Mouse (Mus musculus) cerebellum, adult 9-11 months (tissue): Measurements from ENCODE around the gene Gfra1.

Source experiments
- DNase-seq: peaks from one replicate; pipeline ENCODE4 v3.0.0; 2022

The Gfra1 gene

DNA sequence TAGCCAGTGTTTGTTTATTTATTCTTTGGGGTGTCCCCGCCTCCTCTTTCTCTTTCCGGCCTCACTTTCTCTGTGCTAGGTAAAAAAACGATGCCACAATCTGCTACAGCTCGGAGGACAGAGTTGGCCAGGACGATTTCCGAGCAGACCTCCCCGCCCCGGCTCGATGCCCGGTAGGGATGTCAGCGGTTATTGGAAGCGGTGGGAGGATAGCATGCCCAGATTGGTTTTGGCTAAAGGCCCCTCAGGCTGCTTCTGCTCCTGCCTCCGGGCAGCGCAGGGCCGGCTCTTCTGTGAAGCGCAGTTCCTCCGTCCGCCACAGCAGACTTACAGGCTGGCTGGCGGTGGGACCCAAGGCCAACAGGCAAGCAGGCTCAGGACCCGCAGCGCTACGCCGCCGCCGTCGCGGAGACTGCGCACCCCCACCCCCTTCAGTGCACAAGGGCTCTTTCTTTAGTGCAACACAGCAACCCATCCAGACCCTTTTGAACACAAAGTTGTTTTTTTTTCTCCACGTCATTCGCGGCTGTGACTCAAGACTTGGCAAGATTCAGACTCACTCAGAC lies at the start of gene Gfra1:
Gene Gfra1 (minus strand): TSS at position 414 of the 566 bp plus-strand sequence.
- DNase-seq = no peak

DNA sequence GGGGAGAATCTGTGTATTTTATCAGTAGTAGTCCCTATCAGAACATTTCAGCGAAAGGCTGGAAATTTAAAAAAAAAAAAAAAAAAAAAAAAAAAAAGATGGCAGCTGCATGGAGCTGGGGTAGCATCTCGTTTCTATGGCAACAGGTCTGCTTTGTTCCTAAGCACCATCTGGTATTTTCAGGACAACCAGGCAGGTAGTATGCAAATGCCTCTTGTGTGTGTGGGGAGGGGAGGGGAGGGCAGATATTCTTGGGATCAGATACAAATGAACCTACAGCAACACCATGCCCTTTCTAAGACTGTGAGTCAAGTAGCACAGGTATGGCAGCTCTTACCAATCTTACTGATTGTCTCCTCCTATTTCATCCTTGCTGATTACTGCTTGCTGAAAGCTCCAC lies 44.3 kb upstream of the Gfra1 start:
- DNase-seq = no peak

DNA sequence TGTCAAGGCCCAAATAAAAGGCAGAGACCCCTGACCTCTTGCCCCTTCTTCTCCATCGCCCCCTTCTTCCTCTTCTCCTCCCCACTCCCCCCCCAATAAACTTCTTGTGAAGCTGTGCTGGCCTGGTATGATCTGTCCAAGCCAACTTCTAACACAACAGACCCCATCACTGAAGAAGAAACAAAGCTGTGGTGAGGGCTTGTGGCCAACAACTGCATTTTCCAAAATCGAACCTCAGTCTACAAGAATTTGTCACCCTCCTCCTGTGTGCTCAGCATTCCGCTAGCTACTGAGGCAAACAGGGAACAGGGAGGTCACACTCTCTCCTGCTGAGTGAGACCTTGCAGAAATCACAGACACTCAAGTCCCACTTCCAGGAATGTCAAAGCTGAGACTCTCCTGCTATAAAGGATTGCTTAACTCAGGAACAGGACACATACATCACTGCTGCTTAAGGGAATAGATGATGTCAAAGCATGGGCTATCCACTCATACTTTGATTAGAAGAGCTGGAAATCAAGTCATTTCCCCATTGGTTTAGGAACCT lies 43.8 kb upstream of the Gfra1 start:
- DNase-seq = no peak

DNA sequence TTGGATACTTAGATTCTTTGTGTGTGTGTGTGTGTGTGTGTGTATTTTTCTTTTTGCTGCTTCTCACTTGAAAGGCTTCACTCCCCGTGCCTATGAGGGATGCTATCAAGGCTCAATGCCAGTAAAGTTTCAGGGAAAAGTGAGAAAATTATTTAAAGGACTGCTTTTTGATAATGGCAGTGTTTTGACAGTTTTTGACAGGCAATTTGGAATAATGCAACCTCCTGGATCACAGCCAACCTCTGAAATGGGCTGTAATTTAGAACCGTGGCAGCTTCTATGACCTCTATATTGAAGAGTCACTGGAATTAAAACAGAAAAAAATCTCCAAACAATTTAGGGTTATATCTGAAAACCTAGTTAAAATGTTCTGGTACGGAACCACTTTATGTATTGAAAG lies 41.4 kb upstream of the Gfra1 start:
- no peak for DNase-seq

DNA sequence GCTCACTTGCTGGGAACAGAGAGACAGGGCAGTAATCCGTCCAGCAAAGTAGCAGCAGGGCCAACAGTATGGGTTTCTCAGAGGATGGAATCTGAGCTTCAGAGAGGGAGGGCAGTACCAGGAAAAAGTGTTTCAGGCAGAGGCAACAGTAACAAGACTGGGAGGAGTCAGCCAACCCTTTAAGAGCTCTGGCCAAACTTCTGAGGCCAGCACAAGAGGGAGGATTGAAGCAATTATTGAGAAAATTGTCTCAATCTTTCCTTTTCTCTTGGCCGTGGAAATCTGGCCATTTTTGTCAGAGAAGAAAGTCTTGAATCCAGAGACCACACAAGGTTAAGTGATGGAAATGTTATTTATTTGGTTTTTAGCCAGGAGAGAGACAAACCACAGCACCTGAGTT lies 31.0 kb upstream of the Gfra1 start:
- DNase-seq = no peak

DNA sequence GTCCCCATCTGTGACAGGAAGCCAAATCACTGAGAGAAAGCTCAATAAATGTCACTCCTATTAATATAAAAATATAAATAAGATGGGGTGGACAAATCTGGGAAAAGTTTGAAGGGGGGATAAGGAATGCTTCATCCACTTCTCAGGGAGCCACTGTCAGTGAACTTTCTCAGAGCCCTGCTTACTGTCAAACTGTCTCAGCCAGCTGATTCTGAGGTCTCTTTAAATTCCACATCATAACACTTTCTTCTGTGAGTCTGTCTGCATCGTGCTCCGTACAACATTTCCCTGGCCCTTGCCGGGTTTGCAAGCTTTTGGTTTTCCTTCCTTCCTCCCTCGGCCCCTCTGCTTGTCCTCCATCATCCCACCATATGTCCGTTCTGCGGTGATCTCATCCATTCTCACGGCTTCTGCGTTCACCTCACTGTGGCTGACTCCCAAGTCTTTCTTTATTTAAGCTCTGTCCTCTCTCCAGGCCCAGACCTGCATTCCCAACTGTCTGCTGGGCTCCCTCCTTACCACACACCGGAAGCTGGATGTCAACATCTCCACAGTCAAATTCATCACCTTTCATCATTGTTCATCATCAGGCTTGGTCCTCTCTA lies 26.8 kb upstream of the Gfra1 start:
- DNase-seq = no peak

DNA sequence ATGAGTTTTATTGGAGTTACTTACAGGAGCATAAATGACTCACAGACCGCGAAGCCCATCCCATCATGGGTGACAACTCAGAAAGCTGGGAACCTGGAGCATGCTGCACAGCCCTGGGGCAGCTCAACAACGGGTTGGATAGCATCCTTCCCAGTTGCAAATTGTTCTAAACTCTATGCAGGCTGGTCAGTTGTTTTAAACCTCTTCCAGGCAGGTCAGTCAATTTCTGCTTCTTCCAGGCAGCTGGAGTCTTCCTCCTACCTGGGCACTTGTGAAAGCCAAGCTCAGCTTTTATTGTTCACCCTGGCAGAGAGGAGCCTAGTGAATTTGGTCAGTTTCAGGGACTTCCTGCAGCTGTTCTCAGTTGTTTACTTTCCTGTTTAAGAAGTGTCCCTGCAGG lies 18.5 kb upstream of the Gfra1 start:
- no peak for DNase-seq

DNA sequence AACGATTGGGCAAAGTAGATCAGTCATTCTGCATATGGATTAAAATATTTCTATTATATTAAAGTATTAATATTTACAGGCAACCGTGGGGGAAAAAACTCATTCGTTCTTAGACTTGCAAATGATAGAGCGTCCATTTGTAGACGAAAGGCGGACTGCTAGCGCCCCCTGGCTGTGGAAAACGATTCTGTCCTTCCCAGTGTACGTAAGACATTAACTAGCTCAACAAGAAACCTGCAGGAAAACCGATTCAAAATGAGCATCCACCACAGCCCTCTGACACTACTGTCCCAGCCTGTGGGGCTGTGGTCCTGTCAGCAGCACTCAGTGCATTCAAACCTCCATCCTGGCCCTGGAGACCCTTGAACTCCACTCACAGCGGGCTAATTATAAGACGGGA lies 13.7 kb upstream of the Gfra1 start:
- DNase-seq = peak; percentile 49

DNA sequence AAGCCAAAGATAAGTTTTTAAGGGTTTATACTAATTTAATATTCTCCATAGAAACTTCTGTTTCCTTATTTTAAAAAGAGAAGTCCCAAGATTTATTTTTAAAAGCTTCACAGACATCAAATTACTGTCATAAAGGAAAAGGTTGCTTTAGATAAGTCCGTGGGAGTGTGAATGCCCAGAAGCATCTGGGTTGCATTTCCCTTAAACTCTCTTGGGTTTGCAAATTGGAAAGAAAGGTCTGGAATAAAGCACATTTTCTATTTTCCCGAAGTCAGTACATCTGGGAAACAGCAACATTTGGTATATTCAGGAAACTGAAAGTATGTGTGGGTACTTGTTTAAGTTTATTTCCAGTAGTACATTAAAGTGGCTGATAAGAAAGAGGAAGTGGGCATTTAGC lies 12.6 kb upstream of the Gfra1 start:
- DNase-seq = no peak

DNA sequence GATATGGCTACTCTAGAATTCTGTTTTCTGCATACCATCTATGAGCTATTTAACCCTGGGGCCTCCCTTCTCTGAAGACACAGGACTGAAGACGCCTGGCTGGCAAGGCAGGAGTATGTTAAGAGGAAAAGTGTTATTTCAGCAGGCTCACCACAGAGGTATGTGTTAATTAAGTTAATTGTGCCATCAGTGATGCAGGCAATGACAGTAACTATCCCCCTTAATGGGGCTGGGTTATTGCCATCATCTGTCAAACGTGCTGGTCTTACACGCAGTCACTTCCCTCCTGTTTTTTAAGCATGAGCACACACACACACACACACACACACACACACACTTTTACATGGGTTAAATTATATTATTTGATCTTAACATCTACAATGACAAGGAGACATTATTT lies 8.0 kb upstream of the Gfra1 start:
- no peak for DNase-seq

DNA sequence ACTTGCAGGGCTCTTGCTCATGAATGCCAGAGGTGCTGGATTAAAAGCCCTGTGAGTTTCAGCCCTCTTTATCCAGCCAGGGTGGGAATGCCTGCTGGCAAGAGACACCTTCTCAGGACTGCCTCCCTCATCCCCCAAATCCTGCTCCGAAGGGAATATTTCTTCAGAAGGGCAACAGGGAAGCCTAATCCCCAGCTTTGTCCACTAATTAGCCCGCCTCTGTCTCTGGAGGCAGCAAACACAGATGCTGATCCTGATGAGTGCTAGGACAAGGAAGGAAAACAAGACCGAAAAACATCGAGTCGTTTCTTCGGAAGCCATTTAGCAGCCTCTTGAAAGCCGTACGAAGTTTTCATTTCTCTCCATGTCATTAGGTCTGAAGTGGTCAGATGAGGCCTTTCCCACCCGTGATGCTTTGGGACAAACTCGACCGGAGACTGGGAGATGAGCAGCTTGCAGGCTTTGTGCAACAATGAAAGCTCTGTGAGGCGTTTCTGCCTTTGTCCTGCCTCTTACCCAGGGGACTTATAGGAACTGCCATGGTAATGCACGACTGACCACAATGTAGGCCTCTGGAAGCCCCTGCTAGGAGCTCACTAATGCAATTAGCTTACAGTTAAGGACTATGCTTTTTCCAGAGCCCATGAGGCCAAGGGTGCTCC lies 4.8 kb upstream of the Gfra1 start:
- DNase-seq = no peak

DNA sequence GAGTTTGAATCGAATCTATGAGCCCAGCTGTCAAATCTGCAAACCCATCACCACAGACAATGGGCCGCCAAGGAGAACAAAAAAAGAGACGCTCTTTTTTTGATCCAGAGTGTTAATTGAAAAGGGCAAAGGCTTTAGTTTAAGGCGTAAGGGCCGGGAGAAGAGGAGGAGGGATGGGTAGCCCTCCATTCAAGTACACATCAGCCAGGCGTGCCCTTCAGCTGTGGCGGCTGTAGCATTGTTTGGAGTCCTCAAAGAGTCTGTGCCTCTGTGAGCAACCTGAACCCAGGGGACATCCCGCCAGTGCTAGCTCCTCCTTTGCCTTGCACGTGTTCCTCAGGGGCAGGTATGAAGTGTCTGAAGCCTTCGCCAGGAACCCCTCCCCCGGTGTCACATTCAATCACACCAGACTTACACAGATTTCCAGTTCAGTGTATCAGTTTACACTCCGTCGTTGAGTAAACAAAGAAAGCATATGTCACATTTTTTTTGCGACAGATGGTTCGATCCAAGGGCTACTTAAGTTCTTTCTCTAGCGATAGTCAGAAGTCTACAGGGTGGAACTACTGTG lies 867 bp upstream of the Gfra1 start:
- DNase-seq = no peak

DNA sequence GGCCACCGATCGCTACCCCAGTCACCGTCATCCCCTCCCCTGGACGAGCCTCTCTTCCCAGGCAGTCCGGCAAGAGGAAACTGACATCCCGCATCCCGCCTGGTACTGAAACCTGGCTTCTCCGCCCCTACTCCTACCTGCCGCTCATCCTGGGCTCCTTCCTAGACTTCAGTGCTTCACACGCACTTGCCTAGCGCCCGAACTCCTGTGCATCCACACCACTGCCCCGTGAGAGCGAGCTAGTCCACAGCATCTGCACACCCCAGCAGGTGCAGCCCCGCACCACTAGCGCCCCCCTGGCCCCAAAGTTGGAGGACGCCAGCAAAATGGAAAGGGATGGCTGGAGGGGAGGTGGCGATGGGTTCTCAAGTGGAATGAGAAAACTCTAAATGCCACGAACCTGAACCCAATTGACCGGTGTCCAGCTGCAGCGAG lies 631 bp downstream of the Gfra1 start:
- no peak for DNase-seq

DNA sequence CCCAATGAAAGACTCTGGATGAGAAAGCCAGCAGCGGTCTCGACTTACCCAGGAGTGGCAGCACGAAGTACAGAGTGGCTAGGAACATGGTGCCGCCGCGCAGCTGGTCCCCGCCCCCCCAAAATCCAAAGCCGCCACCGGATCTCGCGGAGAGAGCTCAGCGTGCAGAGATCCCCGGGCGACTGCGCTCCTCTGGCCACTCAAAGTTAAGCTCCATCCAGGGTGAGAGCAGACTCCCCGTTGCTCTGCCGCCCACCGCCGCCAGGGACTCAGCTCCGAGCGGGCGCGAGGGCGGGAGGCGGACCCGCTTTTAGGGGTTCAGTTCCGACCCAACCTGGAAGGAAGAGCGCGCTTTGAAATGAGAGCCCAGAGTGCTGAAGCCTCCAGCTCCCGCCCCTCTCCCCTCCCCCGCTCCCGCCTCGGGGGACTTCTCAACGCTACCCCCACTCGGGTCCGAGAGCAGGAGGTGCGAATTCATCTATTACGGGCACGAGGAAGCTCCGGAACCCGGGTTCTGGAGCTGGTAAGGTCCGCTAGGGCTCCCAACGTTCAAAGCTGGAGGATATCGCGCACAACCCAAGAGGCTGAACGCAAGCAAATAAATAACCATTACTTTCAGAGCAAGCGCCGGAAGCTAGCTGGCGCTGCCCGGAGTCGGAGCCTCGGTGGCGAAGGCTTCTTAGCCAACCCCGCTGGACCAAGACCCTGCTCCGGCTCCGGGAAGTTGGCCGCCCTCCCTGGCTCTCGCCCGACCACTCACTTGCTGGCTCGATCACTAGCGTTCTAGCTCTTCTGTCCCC lies 1.2 kb downstream of the Gfra1 start:
- no peak for DNase-seq

DNA sequence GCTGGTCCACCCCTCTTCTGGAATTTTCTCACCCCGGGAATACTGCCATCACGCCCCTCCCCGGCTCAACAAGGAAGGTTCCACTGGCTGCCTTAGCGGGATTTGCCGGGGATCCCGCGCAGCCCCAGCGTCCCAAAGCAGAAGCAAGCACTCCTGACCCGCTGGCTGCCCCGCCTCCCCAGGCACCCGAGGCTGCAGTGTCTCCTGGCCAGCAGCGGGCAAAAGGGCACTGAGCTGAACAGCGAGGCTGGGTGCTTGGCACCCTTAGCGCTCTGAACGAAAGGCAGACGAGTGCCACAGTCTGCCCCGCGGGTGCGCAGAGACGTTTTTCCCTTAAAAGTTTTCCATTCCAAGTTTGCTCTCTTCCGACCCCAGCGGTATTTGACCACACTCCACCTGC lies 2.1 kb downstream of the Gfra1 start:
- no peak for DNase-seq

DNA sequence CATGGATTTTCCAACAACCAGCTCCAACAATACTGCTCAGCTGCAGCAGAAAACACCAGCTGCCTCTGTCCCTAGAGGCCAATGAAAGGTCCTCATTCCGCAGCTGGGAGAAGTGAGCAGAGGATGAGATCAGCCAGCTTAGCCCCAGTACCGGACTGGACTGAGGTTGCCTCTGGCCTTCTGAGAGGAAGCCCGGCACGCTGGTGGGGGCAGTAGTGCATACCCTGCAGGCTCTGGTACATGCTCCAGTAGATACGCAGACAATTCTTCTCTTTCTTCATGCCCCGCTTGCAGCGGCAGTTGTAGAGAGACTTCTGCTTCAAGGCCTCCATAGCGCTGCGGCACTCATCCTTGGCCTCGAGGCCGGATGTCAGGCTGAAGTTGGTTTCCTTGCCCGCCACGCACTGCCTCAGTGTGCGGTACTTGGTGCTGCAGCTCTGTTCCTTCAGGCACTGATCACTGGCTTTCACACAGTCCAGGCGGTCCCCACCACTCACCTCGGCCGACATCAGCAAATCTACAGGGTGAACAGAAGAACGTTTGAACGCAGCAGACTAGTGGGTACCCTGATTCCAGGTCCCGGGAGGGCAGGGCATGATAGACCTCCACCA lies 2.7 kb downstream of the Gfra1 start:
- DNase-seq = no peak

DNA sequence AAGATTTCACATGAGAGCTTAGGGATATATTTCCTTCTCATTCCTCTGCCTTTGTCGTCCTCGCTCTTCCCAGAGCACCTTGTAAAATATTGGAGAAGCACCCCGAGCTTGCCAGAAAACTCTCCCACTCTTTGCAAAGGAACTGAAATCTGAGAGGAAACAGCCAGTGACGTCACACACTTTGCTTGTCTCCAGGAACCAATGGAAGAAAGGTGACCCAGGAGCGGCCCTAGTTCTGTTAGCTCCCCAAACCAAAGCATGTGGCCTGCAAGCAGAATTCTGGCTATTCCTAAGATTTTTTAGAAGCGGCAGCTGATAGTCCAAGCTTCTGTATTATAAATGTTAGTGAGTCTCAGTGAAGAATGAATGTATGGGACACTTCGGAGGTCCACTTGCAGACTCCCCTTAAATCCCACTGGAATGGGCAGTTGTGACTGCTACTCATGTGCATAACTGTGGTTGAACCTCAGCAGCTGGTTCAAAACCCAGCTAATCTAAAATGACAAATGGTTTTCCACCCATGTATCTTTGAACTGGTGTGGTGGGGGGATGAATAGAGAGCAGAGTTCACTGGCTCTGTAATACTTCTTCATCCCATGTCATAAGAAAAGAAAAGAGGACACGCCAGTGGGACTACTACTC lies 3.4 kb downstream of the Gfra1 start:
- DNase-seq = no peak

DNA sequence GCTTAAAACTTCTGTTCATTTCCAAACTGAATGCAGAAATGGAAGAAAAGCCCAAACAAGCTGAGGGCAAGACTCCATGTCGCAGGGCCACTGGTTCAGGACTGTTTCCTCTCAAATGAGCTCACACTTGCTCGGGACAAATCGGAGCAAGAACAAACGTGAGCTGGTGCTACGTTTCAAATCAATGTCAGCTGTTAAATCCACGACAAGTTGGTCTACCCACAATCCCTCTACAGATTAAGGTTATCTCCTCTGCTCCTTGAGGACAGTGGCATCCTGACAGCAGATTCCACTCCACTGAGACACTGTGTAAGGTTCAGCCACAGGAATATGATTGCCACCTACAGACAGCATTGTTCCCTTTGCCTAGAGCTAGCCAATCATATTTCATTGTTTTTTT lies 4.4 kb downstream of the Gfra1 start:
- DNase-seq = no peak

DNA sequence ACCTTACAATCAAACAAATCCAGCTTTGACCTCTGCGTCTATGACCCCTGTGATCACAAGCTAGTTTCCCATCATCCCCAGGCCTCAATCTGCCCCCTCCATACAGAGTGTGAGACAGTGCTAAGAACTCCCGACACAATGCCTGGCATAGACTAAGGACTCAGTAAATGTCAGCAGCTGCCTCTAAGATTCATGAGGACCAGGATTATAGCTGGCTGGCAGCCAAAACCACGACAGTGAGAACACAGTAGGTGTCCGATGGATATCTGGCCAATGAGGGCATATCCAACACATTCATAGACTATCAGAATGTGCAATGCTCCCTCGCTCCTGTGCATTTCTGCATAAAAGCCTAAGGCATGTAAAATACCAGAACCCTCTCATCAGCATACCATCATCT lies 5.0 kb downstream of the Gfra1 start:
- DNase-seq = no peak

DNA sequence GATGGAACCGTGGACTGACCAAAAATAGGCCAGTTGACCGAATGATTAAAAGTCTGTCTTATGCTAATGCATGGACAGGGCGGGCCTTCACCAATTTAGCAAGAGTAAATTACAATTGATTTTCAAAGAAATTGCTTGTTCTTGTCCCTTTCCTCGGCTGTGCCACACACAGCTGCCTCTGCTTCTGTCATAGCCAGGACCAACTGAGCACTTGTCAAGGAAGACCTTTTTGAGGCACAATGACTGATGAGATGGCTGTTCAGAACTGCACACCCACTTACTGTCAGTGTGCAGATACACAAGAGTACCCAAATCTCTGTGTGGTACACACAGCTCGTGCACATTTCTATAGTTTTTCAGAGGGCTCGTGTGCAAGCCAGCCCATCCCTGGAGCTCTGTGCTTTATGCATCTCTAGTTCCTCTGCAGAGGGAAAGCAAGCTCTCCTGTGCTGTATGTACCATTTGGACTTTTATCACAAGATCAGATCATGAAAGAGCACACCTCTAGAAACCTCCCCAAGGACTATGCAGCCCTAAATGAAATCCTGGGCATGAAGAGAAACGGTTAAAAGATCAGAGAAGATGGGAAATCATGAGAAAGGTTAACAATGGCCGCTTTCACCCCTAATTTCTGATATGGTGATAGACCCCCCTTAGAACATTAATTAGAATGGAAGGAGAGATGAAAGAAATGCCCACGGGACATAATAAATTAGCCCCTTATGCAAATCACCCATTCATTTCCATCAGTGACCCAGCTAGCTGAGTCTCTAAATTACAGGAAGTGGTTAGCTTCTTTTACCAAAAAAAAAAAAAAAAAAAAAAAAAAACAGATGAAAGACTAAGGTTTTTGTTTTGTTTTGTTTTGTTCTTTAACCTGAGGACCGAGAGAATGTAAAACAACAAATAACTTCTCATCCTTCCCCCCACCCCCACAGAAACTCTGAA lies 12.7 kb downstream of the Gfra1 start:
- DNase-seq = no peak

DNA sequence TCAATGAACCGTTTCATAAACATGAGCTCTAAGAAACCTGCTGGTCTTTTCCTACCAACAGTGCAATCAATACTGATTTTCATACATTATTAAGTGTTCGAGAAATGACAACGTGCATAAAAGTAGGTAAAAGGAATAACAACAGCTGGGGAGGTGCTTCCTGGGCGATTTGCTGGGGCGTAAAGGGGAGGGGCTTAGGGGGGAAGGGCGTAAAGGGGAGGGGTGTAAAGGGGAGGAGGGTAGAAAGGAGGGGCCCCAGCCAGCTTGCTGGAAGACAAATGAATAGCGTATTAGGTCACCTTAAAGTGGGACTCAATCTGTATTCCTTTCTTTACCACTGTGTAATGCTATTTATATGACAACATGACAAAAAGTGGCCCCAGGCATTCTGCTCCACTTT lies 13.9 kb downstream of the Gfra1 start:
- DNase-seq = no peak
